ENCODE assay signal across 8 mouse cellular contexts in genomic region chr8:110920773-110921277, GRCm38 (mm10). TPM values are rescaled to one million over a fixed set of nuclear protein-coding genes. Genes with fewer than 3 reads are reported as not detected.
DNase-seq lines count a peak whose midpoint lies in the region; ATAC-seq lines count a peak whose summit lies in the region.

No protein-coding gene starts in this region.

- H3K27me3 ChIP-seq in kidney, embryonic 15.5 days = no peaks in the 10 kb centered on the region
- H3K27me3 ChIP-seq in hindbrain, embryonic 13.5 days = no peaks in the 10 kb centered on the region
- H3K27me3 ChIP-seq in midbrain, embryonic 15.5 days (replicated peaks) = no peaks in the 10 kb centered on the region

- H3K27ac ChIP-seq in kidney, embryonic 15.5 days = peak overlapping the region; percentile 84
- peak overlapping the region; percentile 46 for H3K27ac ChIP-seq in brown adipose tissue, adult 24 weeks (replicated peaks; ENCODE audit: low read depth, low read length)
- 0 out of 2 replicates have a peak overlapping the region, but pooled peaks have one; percentile 41 for H3K27ac ChIP-seq in hindbrain, embryonic 13.5 days
- no peak overlapping the region for H3K27ac ChIP-seq in midbrain, embryonic 15.5 days

- intact Hi-C loops in left cerebral cortex, postnatal 14 days (cut with DNase I) = loop anchor here (5.0 kb wide), 1 partner anchor 46 kb away; no protein-coding TSS in a partner anchor

- no peak for DNase-seq in kidney, adult 11 months
- no peak for DNase-seq in left cerebral cortex, postnatal 14 days (ENCODE audit: low spot score in 2 of 2)
- DNase-seq in adrenal gland, adult 18-20 months (ENCODE audit: low spot score in 2 of 2) = no peak

- peak overlapping the region; percentile 91 for H3K4me3 ChIP-seq in kidney, embryonic 15.5 days (replicated peaks)
- H3K4me3 ChIP-seq in brown adipose tissue, adult 24 weeks (ENCODE audit: insufficient read depth, low read depth, low read length) = peak overlapping the region; percentile 75
- H3K4me3 ChIP-seq in hindbrain, embryonic 13.5 days = peak overlapping the region; percentile 82
- H3K4me3 ChIP-seq in midbrain, embryonic 15.5 days = peak overlapping the region; percentile 62

- peak overlapping the region; percentile 88 for H3K9ac ChIP-seq in kidney, embryonic 15.5 days
- peak overlapping the region; percentile 94 for H3K9ac ChIP-seq in hindbrain, embryonic 13.5 days
- H3K9ac ChIP-seq in midbrain, embryonic 15.5 days = peak overlapping the region; percentile 74

- peak overlapping the region; percentile 84 for H3K4me2 ChIP-seq in kidney, embryonic 15.5 days
- H3K4me2 ChIP-seq in hindbrain, embryonic 13.5 days = peak overlapping the region; percentile 95
- H3K4me2 ChIP-seq in midbrain, embryonic 15.5 days = peak overlapping the region; percentile 76

- peaks cover 49% of the 10 kb centered on the region for H3K4me1 ChIP-seq in kidney, embryonic 15.5 days
- peaks cover 12% of the 10 kb centered on the region; the same call in 1 of the 2 replicates for H3K4me1 ChIP-seq in brown adipose tissue, adult 24 weeks (ENCODE audit: control insufficient read depth, insufficient read depth, insufficient read length, low read length)
- H3K4me1 ChIP-seq in hindbrain, embryonic 13.5 days (replicated peaks) = peaks cover 31% of the 10 kb centered on the region
- H3K4me1 ChIP-seq in midbrain, embryonic 15.5 days = peaks cover 30% of the 10 kb centered on the region

- H3K9me3 ChIP-seq in kidney, embryonic 15.5 days (replicated peaks) = no peaks in the 10 kb centered on the region
- H3K9me3 ChIP-seq in hindbrain, embryonic 13.5 days = no peaks in the 10 kb centered on the region
- no peaks in the 10 kb centered on the region for H3K9me3 ChIP-seq in midbrain, embryonic 15.5 days

- ATAC-seq in kidney, embryonic 15.5 days (replicated peaks; ENCODE audit: low FRiP score) = no peak
- ATAC-seq in hindbrain, embryonic 13.5 days (ENCODE audit: low FRiP score) = no peak
- no peak for ATAC-seq in midbrain, embryonic 15.5 days (replicated peaks)
- no peak for ATAC-seq in frontal cortex, adult (ENCODE audit: low TSS enrichment)

- peaks cover 9% of the 10 kb centered on the region; the same call in 1 of the 2 replicates for H3K36me3 ChIP-seq in kidney, embryonic 15.5 days
- no peaks in the 10 kb centered on the region for H3K36me3 ChIP-seq in hindbrain, embryonic 13.5 days
- H3K36me3 ChIP-seq in midbrain, embryonic 15.5 days (replicated peaks) = no peaks in the 10 kb centered on the region

- 9% methylated on average over 3 of the region's 3 CpGs for WGBS in kidney, embryonic 15.5 days
- WGBS in hindbrain, embryonic 13.5 days = 37% methylated on average over 3 of the region's 3 CpGs
- 40% methylated on average over 3 of the region's 3 CpGs for WGBS in midbrain, embryonic 15.5 days

RNA-seq across cellular contexts. Expression of gene St3gal2, which starts 1.1 kb away (rescaled TPM):
- 25.2 and 27.4 TPM in 2 replicates for polyA plus RNA-seq in kidney, embryonic 15.5 days (2015; fragmentation: Nextera tagmentation; extraction: Ambion mirVana)
- polyA plus RNA-seq in brown adipose tissue, adult 24 weeks (2012; ENCODE audit: insufficient read depth, insufficient read length, missing spikeins) = 3.6 and 4.1 TPM in 2 replicates
- polyA plus RNA-seq in hindbrain, embryonic 13.5 days (2015; fragmentation: Nextera tagmentation; extraction: Ambion mirVana) = 21.0 and 23.0 TPM in 2 replicates
- 28.0 and 29.2 TPM in 2 replicates for polyA plus RNA-seq in midbrain, embryonic 15.5 days (2015; fragmentation: Nextera tagmentation; extraction: Ambion mirVana)
- total RNA-seq in left cerebral cortex, postnatal 14 days (2021) = 10 to 100 TPM; 84.6 to 88.4 TPM
- 10 to 100 TPM; 16.0 to 18.1 TPM for total RNA-seq in adrenal gland, adult 18-20 months (2021)

RNA-seq across cellular contexts. Expression of gene Fuk, which starts 18.5 kb away (rescaled TPM):
- polyA plus RNA-seq in kidney, embryonic 15.5 days (2015; fragmentation: Nextera tagmentation; extraction: Ambion mirVana) = 12.0 and 13.3 TPM in 2 replicates
- polyA plus RNA-seq in brown adipose tissue, adult 24 weeks (2012; ENCODE audit: insufficient read depth, insufficient read length, missing spikeins) = 2.9 and 4.6 TPM in 2 replicates
- polyA plus RNA-seq in hindbrain, embryonic 13.5 days (2015; fragmentation: Nextera tagmentation; extraction: Ambion mirVana) = 7.5 and 8.4 TPM in 2 replicates
- polyA plus RNA-seq in midbrain, embryonic 15.5 days (2015; fragmentation: Nextera tagmentation; extraction: Ambion mirVana) = 7.3 and 8.0 TPM in 2 replicates
- total RNA-seq in left cerebral cortex, postnatal 14 days (2021) = 10 to 100 TPM; 15.6 to 16.9 TPM
- total RNA-seq in adrenal gland, adult 18-20 months (2021) = 1 to 10 TPM; 8.3 to 8.7 TPM
